In genomic region chr17:26616696-26617095, GRCm38 (mm10) we compare ENCODE assay signal across 9 mouse cellular contexts. TPM values are rescaled to one million over a fixed set of nuclear protein-coding genes. Genes with fewer than 3 reads are reported as not detected.
DNase-seq lines count a peak whose midpoint lies in the region; ATAC-seq and TF ChIP-seq lines count a peak whose summit lies in the region.
"Had no signal": no experiment of that assay in that cellular context is flagged by ENCODE, and none has a peak within 500 bp of the region (broad histone marks: within the 10 kb centered on the region; RNA-seq: fewer than 3 reads in every experiment).

No protein-coding gene starts in this region.

- H3K9me3 ChIP-seq in liver, embryonic 15.5 days (replicated peaks): no peaks in the 10 kb centered on the region
- no peaks in the 10 kb centered on the region for H3K9me3 ChIP-seq in midbrain, embryonic 11.5 days (ENCODE audit: control insufficient read depth, low read length)
- H3K9me3 ChIP-seq: neural tube, embryonic 12.5 days had no signal

- no peak overlapping the region for H3K4me2 ChIP-seq in liver, embryonic 15.5 days
- H3K4me2 ChIP-seq in midbrain, embryonic 11.5 days: no peak overlapping the region
- H3K4me2 ChIP-seq: neural tube, embryonic 12.5 days had no signal

- 0 out of 2 replicates have a peak, but pooled peaks cover 3% of the 10 kb centered on the region for H3K36me3 ChIP-seq in liver, embryonic 15.5 days (replicated peaks)
- H3K36me3 ChIP-seq in midbrain, embryonic 11.5 days (ENCODE audit: control insufficient read depth, insufficient read depth, low read length): peaks cover 5% of the 10 kb centered on the region; the same call in 1 of the 2 replicates

- no peaks in the 10 kb centered on the region for H3K27me3 ChIP-seq in liver, embryonic 15.5 days
- H3K27me3 ChIP-seq in midbrain, embryonic 11.5 days (ENCODE audit: control insufficient read depth, insufficient read depth, low read length): no peaks in the 10 kb centered on the region
- no peaks in the 10 kb centered on the region for H3K27me3 ChIP-seq in cerebellum, adult 2 months (ENCODE audit: control insufficient read depth, insufficient read depth, low read length)
- H3K27me3 ChIP-seq: neural tube, embryonic 12.5 days had no signal

- peak; percentile 99 for DNase-seq in heart, adult 11 months
- no peak for DNase-seq in heart, postnatal 4 days
- DNase-seq in kidney, adult 11 months: peak; percentile 94
- no peak for DNase-seq in midbrain, embryonic 11.5 days (ENCODE audit: low spot score, missing footprints)
- no peak for DNase-seq in left cerebral cortex, adult 11 months (ENCODE audit: low spot score)
- DNase-seq in cerebellum, adult 2 months: no peak

- peaks cover 11% of the 10 kb centered on the region for H3K4me1 ChIP-seq in liver, embryonic 15.5 days (replicated peaks)
- H3K4me1 ChIP-seq in midbrain, embryonic 11.5 days (ENCODE audit: control insufficient read depth, insufficient read depth, low read length): no peaks in the 10 kb centered on the region
- peaks cover 41% of the 10 kb centered on the region for H3K4me1 ChIP-seq in cerebellum, adult 2 months (ENCODE audit: control insufficient read depth, insufficient read depth, low read length)
- H3K4me1 ChIP-seq: neural tube, embryonic 12.5 days had no signal

- H3K27ac ChIP-seq in liver, embryonic 15.5 days (replicated peaks): 0 out of 2 replicates have a peak overlapping the region, but pooled peaks have one; percentile 11
- no peak overlapping the region for H3K27ac ChIP-seq in midbrain, embryonic 11.5 days (ENCODE audit: low read depth, low read length)
- no peak overlapping the region for H3K27ac ChIP-seq in cerebellum, adult 2 months (ENCODE audit: insufficient read depth, low read length)
- H3K27ac ChIP-seq: neural tube, embryonic 12.5 days had no signal

- peak; percentile 81 for ATAC-seq in liver, embryonic 15.5 days (ENCODE audit: insufficient read depth)
- peak; percentile 32; the same call in 1 of the 2 replicates for ATAC-seq in neutrophil, adult 5-6 weeks (ENCODE audit: extremely low read depth, insufficient number of reproducible peaks, low FRiP score, poor library complexity, severe bottlenecking)
- no peak for ATAC-seq in midbrain, embryonic 11.5 days (ENCODE audit: low FRiP score)

- no peak for TF ChIP-seq CTCF in cerebellum, adult 2 months (IDR thresholded peaks at IDR 0.05; ENCODE audit: borderline replicate concordance, insufficient read depth, low read depth, low read length)

- WGBS in liver, embryonic 15.5 days (ENCODE audit: insufficient replicate concordance): 51% methylated on average over 2 of the region's 2 CpGs
- 89% methylated on average over 2 of the region's 2 CpGs for WGBS in midbrain, embryonic 11.5 days
- 97% methylated on average over 2 of the region's 2 CpGs for WGBS in cerebellum, adult 2 months

- TF ChIP-seq POLR2A in cerebellum, adult 2 months (IDR thresholded peaks at IDR 0.05; ENCODE audit: borderline replicate concordance, insufficient read depth, low read length): no peak

- no peak overlapping the region for H3K4me3 ChIP-seq in liver, embryonic 15.5 days (replicated peaks)
- no peak overlapping the region for H3K4me3 ChIP-seq in midbrain, embryonic 11.5 days (ENCODE audit: low read depth, low read length)
- no peak overlapping the region for H3K4me3 ChIP-seq in cerebellum, adult 2 months (replicated peaks; ENCODE audit: insufficient read depth, low read depth, low read length)
- H3K4me3 ChIP-seq: neural tube, embryonic 12.5 days had no signal

- H3K9ac ChIP-seq in liver, embryonic 15.5 days: no peak overlapping the region
- no peak overlapping the region for H3K9ac ChIP-seq in midbrain, embryonic 11.5 days (ENCODE audit: low read length)
- H3K9ac ChIP-seq: neural tube, embryonic 12.5 days had no signal

RNA-seq across cellular contexts. Expression of gene Atp6v0e, which starts 46.3 kb away (rescaled TPM):
- total RNA-seq in heart, postnatal 4 days (2021): 10 to 100 TPM; 85.3 to 85.5 TPM
- 141 and 154 TPM in 2 replicates for polyA plus RNA-seq in liver, embryonic 15.5 days (2015; fragmentation: Nextera tagmentation; extraction: Ambion mirVana)
- total RNA-seq in neutrophil, adult 5-6 weeks (2017): 252 and 266 TPM in 2 replicates
- 104 and 110 TPM in 2 replicates for polyA plus RNA-seq in midbrain, embryonic 11.5 days (2014; fragmentation: Nextera tagmentation; extraction: Ambion mirVana)
- 99.8 and 105 TPM in 2 replicates for polyA plus RNA-seq in cerebellum, adult 2 months (2012; rRNA removed)

RNA-seq across cellular contexts. Expression of gene Dusp1, which starts 54.8 kb away (rescaled TPM):
- 10 to 100 TPM; 66.9 to 69.5 TPM for total RNA-seq in heart, postnatal 4 days (2021)
- polyA plus RNA-seq in liver, embryonic 15.5 days (2015; fragmentation: Nextera tagmentation; extraction: Ambion mirVana): 29.6 and 31.2 TPM in 2 replicates
- total RNA-seq in neutrophil, adult 5-6 weeks (2017): 1,076 and 1,086 TPM in 2 replicates
- polyA plus RNA-seq in midbrain, embryonic 11.5 days (2014; fragmentation: Nextera tagmentation; extraction: Ambion mirVana): 30.2 TPM in 2 replicates
- 62.5 and 67.1 TPM in 2 replicates for polyA plus RNA-seq in cerebellum, adult 2 months (2012; rRNA removed)

RNA-seq across cellular contexts. Expression of gene Ergic1, which starts 55.4 kb away (rescaled TPM):
- 100 to 1,000 TPM; 109 to 115 TPM for total RNA-seq in heart, postnatal 4 days (2021)
- polyA plus RNA-seq in liver, embryonic 15.5 days (2015; fragmentation: Nextera tagmentation; extraction: Ambion mirVana): 33.8 and 35.7 TPM in 2 replicates
- total RNA-seq in neutrophil, adult 5-6 weeks (2017): 22.7 and 26.3 TPM in 2 replicates
- polyA plus RNA-seq in midbrain, embryonic 11.5 days (2014; fragmentation: Nextera tagmentation; extraction: Ambion mirVana): 129 and 130 TPM in 2 replicates
- polyA plus RNA-seq in cerebellum, adult 2 months (2012; rRNA removed): 137 and 148 TPM in 2 replicates

Comparison
In these comparisons a context has a peak if more than half of its experiments do, and no peak if none do; other contexts are left out.
1. DNase-seq: peak in heart, adult 11 months (single experiment) and kidney, adult 11 months (single experiment); none in heart, postnatal 4 days (single experiment), midbrain, embryonic 11.5 days (single experiment), left cerebral cortex, adult 11 months (single experiment) and cerebellum, adult 2 months (0 of 2).